Mouse (Mus musculus) cortical plate, adult 2 months (tissue): ENCODE measurements around the gene Fam126b. TPM values are rescaled to one million over a fixed set of nuclear protein-coding genes. Genes with fewer than 3 reads are reported as not detected.
"Not testable (repeated sequence)": the region's sequence is repeated elsewhere in the genome, so short reads cannot be mapped to it uniquely, and the experiment has no call there.

ENCODE experiments used
- H3K27ac ChIP-seq: fragments of 200-500 bp; 2 replicates; pipeline ENCODE4 v1.5.1; 2012; ENCODE audit warnings: low read length, control low read depth, inconsistent platforms; ENCODE audit not compliant: insufficient read depth
- H3K4me1 ChIP-seq: fragments of 200-500 bp; 2 replicates; pipeline ENCODE4 v1.6.1; 2011; ENCODE audit warnings: low read length; ENCODE audit not compliant: control insufficient read depth, insufficient read depth
- H3K4me3 ChIP-seq: fragments of 200-500 bp; 2 replicates; pipeline ENCODE4 v1.5.1; 2011; ENCODE audit warnings: mild to moderate bottlenecking, low read length, control low read depth; ENCODE audit not compliant: insufficient read depth
- CTCF ChIP-seq: fragments of 200-500 bp; IDR thresholded peaks from 2 replicates; pipeline ENCODE4 v1.5.1; 2011; ENCODE audit warnings: mild to moderate bottlenecking, control low read depth, low read length; ENCODE audit not compliant: insufficient read depth; ENCODE audit errors: extremely low read depth
- POLR2A ChIP-seq: fragments of 200-500 bp; IDR thresholded peaks from 2 replicates; pipeline ENCODE4 v1.6.1; 2011; ENCODE audit warnings: mild to moderate bottlenecking, low read length, control low read depth; ENCODE audit not compliant: insufficient read depth; ENCODE audit errors: extremely low read depth
- polyA plus RNA-seq: library from polyadenylated mRNA; depleted of rRNA; stranded (reverse); fragments of >200 nt; gene quantifications from 2 replicates; pipeline ENCODE4 v1.2.3, GENCODE M21; 2012

The Fam126b gene
- polyA plus RNA-seq, 1 experiment, result 25.5 TPM

- Histone ChIP-seq H3K4me1 (peaks cover 1% of the 10 kb centered on the region; the same call in 1 of the 2 replicates), H3K27ac (no peak overlapping the region), H3K4me3 (no peak overlapping the region)
- TF ChIP-seq POLR2A, result no peak
- no peak for TF ChIP-seq CTCF
These were observed 3.5 kb downstream of the Fam126b start for GRCm38 (mm10) chr1:58582611-58583010.

DNA sequence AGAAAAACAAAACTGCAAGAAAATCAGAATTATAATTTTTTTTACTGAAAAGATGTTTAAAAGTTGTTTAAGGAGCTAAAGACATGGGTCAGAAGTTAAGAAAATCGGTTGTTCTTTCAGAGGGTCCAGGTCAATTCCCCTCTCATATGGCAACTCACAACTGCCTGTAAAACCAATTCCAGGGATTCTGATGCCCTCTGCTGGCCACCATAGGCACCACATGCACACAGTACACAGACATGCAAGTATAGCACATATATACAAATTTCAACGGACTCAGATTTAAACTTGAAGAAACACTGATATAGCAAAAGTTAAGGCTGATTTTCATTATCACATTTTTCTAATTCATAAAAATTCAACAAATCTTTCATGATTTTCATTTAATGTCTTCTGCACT lies 6.9 kb downstream of the Fam126b start:
- Histone ChIP-seq H3K4me3 (no peak overlapping the region), H3K4me1 (peaks cover 1% of the 10 kb centered on the region; the same call in 1 of the 2 replicates), H3K27ac (no peak overlapping the region)
- TF ChIP-seq POLR2A (no peak), CTCF (peak; percentile 35)

GRCm38 (mm10) chr1:58570437-58570836 lies 15.7 kb downstream of the Fam126b start:
- no peak overlapping the region for H3K4me3 ChIP-seq
- no peak overlapping the region for H3K27ac ChIP-seq
- peaks cover 1% of the 10 kb centered on the region for H3K4me1 ChIP-seq
- no peak for TF ChIP-seq POLR2A
- TF ChIP-seq CTCF, result no peak

DNA sequence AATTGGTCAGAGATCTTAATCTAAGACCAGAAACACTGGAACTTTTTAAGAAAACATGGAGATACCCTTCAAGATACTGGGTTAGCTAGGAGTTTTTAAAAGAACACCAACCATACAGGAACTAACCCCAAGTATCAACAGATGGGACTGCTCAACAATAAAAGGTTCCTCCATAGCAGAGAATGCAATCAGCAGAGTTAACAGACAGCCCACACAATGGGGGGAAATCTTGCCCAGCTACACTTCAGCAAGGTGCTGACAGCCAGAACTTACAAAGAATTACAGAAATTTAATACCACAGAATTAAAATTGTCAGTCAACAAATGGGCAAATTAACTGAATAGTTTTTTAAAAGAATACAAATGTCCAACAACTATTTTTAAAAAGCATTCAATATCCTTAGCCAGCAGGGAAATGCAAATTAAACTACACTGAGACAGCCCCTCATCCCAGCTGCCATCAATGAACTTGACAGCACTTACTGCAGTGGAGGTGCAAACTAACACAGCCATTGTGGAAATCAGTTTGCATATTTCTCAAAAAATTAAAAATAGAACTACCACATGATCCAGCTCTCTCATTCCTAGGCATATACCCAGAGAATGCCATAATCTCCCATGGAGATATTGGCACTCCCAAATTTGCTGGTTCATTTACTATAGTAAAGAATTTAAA lies 17.5 kb downstream of the Fam126b start:
- no peak for TF ChIP-seq POLR2A
- TF ChIP-seq CTCF, result no peak

DNA sequence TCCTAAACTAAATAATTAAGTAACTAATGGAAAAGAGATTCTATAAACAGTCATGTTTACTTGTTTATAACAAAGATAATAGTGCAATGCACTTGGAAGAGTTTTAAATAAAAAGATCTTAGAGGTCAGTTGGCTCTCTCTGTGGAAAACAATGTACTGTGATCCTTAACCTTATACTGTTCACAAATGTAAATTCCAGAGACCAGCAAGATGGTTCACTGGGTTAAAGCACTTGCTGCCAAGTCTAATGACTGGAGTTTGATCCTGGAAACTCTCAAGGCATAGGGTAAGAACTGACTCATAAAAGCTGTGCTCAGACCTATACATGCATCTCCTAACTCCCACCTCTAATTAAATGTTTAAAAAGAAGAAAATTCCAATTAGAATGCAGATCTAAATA lies 19.5 kb downstream of the Fam126b start:
- no peak for TF ChIP-seq CTCF
- no peak for TF ChIP-seq POLR2A
- no peak overlapping the region for H3K27ac ChIP-seq
- peaks cover 1% of the 10 kb centered on the region for H3K4me1 ChIP-seq
- H3K4me3 ChIP-seq, result no peak overlapping the region

More for the DNA sequence above, 17.5 kb downstream of the Fam126b start:
- H3K4me1 ChIP-seq, result peaks cover 1% of the 10 kb centered on the region
- H3K4me3 ChIP-seq, result no peak overlapping the region
- no peak overlapping the region for H3K27ac ChIP-seq

DNA sequence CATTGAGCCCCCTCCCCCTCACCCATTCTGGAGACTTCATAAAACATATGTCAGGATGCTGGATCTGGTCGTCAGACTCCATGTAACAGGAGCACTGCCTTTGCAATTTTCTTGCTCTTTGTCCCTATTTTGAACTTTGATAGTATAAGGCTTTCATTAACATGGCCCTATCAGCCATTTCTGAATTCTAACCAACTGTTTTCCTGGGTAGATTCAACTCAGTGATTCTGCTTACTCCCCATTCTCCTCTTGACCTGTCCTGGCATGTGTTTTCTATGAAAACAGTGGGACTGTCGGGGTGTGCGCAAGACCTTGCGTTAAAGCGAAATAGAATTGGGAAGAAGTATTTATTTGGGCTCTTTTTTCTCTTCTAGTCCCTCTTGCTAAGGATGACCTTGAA lies 21.1 kb downstream of the Fam126b start:
- TF ChIP-seq CTCF, result no peak
- TF ChIP-seq POLR2A, result no peak
- H3K4me3 ChIP-seq, result no peak overlapping the region
- no peak overlapping the region for H3K27ac ChIP-seq
- H3K4me1 ChIP-seq, result no peaks in the 10 kb centered on the region; the same call in none of the 2 replicates

GRCm38 (mm10) chr1:58562455-58562854 lies 23.7 kb downstream of the Fam126b start:
- Histone ChIP-seq H3K4me3 (no peak overlapping the region), H3K4me1 (no peaks in the 10 kb centered on the region; the same call in 1 of the 2 replicates), H3K27ac (no peak overlapping the region)
- TF ChIP-seq CTCF (no peak; the same call in 1 of the 2 replicates), POLR2A (no peak)

GRCm38 (mm10) chr1:58560370-58560769 lies 25.8 kb downstream of the Fam126b start:
- not testable (repeated sequence) for H3K27ac ChIP-seq, H3K4me3 ChIP-seq, H3K4me1 ChIP-seq

DNA sequence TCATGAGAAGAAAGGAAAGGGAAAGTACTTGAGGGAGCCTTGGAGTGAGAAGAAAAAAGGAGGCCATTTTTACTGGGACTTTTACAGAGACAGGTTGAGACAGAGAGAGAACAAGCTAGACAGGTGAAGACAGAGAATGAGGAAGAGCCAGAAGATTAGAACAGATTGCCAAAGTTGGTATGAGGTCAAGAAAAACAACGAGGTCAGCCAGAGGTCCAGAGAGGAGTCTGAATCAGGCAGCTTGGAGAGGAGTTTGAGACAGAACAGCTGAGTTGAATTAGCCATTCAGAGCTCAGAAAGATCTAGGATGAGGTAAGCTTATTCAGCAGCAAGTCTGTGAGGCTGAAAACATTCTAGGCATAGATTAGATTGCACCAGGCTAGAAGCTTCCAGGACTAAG lies 44.7 kb downstream of the Fam126b start:
- TF ChIP-seq CTCF (no peak), POLR2A (no peak)
- Histone ChIP-seq H3K4me1 (no peaks in the 10 kb centered on the region), H3K4me3 (no peak overlapping the region), H3K27ac (no peak overlapping the region)

- TF ChIP-seq POLR2A (no peak), CTCF (no peak)
- H3K27ac ChIP-seq, result no peak overlapping the region
- H3K4me3 ChIP-seq, result no peak overlapping the region
- H3K4me1 ChIP-seq, result no peaks in the 10 kb centered on the region; the same call in 1 of the 2 replicates
These were observed 78.9 kb downstream of the Fam126b start for GRCm38 (mm10) chr1:58507249-58507648.
